Mouse (Mus musculus): Measurements from ENCODE around the gene Ttc29.

Gene Ttc29

GRCm38 (mm10) chr8:78428148-78428547, 215.1 kb downstream of the Ttc29 start:
- Histone ChIP-seq H3K9me3 (ENCODE audit: low read length) (no peaks in the 10 kb centered on the region), H3K27me3 (ENCODE audit: insufficient read depth, low read length) (peaks cover 64% of the 10 kb centered on the region), H3K4me3 (replicated peaks; ENCODE audit: low read length) (no peak overlapping the region), H3K4me1 (replicated peaks; ENCODE audit: low read depth, low read length) (peaks cover 69% of the 10 kb centered on the region), H3K36me3 (ENCODE audit: insufficient read depth, low read length) (no peaks in the 10 kb centered on the region)
- no peak for TF ChIP-seq CTCF (conservative IDR thresholded peaks at IDR 0.05; ENCODE audit: low read length)
- no peak for TF ChIP-seq NANOG (IDR thresholded peaks at IDR 0.05; ENCODE audit: borderline replicate concordance, low read length)
- TF ChIP-seq POU5F1 (IDR thresholded peaks at IDR 0.05; ENCODE audit: borderline replicate concordance, low read length): no peak

- H3K36me3 ChIP-seq (ENCODE audit: insufficient read depth, low read length): no peaks in the 10 kb centered on the region
- TF ChIP-seq NANOG (IDR thresholded peaks at IDR 0.05; ENCODE audit: borderline replicate concordance, low read length) (no peak), CTCF (conservative IDR thresholded peaks at IDR 0.05; ENCODE audit: low read length) (no peak), POU5F1 (IDR thresholded peaks at IDR 0.05; ENCODE audit: borderline replicate concordance, low read length) (no peak)
- H3K27me3 ChIP-seq (ENCODE audit: insufficient read depth, low read length): peaks cover 72% of the 10 kb centered on the region
- no peak overlapping the region for H3K4me3 ChIP-seq (replicated peaks; ENCODE audit: low read length)
- no peaks in the 10 kb centered on the region for H3K9me3 ChIP-seq (ENCODE audit: low read length)
- H3K4me1 ChIP-seq (replicated peaks; ENCODE audit: low read depth, low read length): peaks cover 60% of the 10 kb centered on the region
These were observed 218.3 kb downstream of the Ttc29 start for GRCm38 (mm10) chr8:78431356-78431755.

GRCm38 (mm10) chr8:78432451-78432850, 219.4 kb downstream of the Ttc29 start:
- Histone ChIP-seq H3K9me3 (ENCODE audit: low read length) (no peaks in the 10 kb centered on the region), H3K27me3 (ENCODE audit: insufficient read depth, low read length) (peaks cover 70% of the 10 kb centered on the region), H3K4me1 (replicated peaks; ENCODE audit: low read depth, low read length) (peaks cover 57% of the 10 kb centered on the region), H3K36me3 (ENCODE audit: insufficient read depth, low read length) (no peaks in the 10 kb centered on the region), H3K4me3 (replicated peaks; ENCODE audit: low read length) (no peak overlapping the region)
- TF ChIP-seq CTCF (conservative IDR thresholded peaks at IDR 0.05; ENCODE audit: low read length): no peak
- TF ChIP-seq NANOG (IDR thresholded peaks at IDR 0.05; ENCODE audit: borderline replicate concordance, low read length): no peak
- TF ChIP-seq POU5F1 (IDR thresholded peaks at IDR 0.05; ENCODE audit: borderline replicate concordance, low read length): no peak

GRCm38 (mm10) chr8:78433318-78433717, 220.2 kb downstream of the Ttc29 start:
- Histone ChIP-seq H3K9me3 (ENCODE audit: low read length) (no peaks in the 10 kb centered on the region), H3K4me3 (replicated peaks; ENCODE audit: low read length) (no peak overlapping the region), H3K27me3 (ENCODE audit: insufficient read depth, low read length) (peaks cover 67% of the 10 kb centered on the region), H3K4me1 (replicated peaks; ENCODE audit: low read depth, low read length) (peaks cover 54% of the 10 kb centered on the region), H3K36me3 (ENCODE audit: insufficient read depth, low read length) (no peaks in the 10 kb centered on the region)
- no peak for TF ChIP-seq CTCF (conservative IDR thresholded peaks at IDR 0.05; ENCODE audit: low read length)
- TF ChIP-seq NANOG (IDR thresholded peaks at IDR 0.05; ENCODE audit: borderline replicate concordance, low read length): no peak
- no peak for TF ChIP-seq POU5F1 (IDR thresholded peaks at IDR 0.05; ENCODE audit: borderline replicate concordance, low read length)

GRCm38 (mm10) chr8:78434340-78434739, 221.2 kb downstream of the Ttc29 start:
- H3K4me1 ChIP-seq (replicated peaks; ENCODE audit: low read depth, low read length): peaks cover 53% of the 10 kb centered on the region
- H3K9me3 ChIP-seq (ENCODE audit: low read length): no peaks in the 10 kb centered on the region
- H3K4me3 ChIP-seq (replicated peaks; ENCODE audit: low read length): peak overlapping the region; percentile 79
- no peaks in the 10 kb centered on the region for H3K36me3 ChIP-seq (ENCODE audit: insufficient read depth, low read length)
- TF ChIP-seq CTCF (conservative IDR thresholded peaks at IDR 0.05; ENCODE audit: low read length) (no peak), NANOG (IDR thresholded peaks at IDR 0.05; ENCODE audit: borderline replicate concordance, low read length) (no peak), POU5F1 (IDR thresholded peaks at IDR 0.05; ENCODE audit: borderline replicate concordance, low read length) (no peak)
- H3K27me3 ChIP-seq (ENCODE audit: insufficient read depth, low read length): peaks cover 61% of the 10 kb centered on the region

GRCm38 (mm10) chr8:78434823-78435623, 221.9 kb downstream of the Ttc29 start:
- Histone ChIP-seq H3K9me3 (ENCODE audit: low read length) (no peaks in the 10 kb centered on the region), H3K27me3 (ENCODE audit: insufficient read depth, low read length) (peaks cover 59% of the 10 kb centered on the region), H3K4me1 (replicated peaks; ENCODE audit: low read depth, low read length) (peaks cover 53% of the 10 kb centered on the region), H3K4me3 (replicated peaks; ENCODE audit: low read length) (peak overlapping the region; percentile 79), H3K36me3 (ENCODE audit: insufficient read depth, low read length) (no peaks in the 10 kb centered on the region)
- no peak for TF ChIP-seq NANOG (IDR thresholded peaks at IDR 0.05; ENCODE audit: borderline replicate concordance, low read length)
- no peak for TF ChIP-seq CTCF (conservative IDR thresholded peaks at IDR 0.05; ENCODE audit: low read length)
- no peak for TF ChIP-seq POU5F1 (IDR thresholded peaks at IDR 0.05; ENCODE audit: borderline replicate concordance, low read length)

- TF ChIP-seq NANOG (IDR thresholded peaks at IDR 0.05; ENCODE audit: borderline replicate concordance, low read length) (no peak), POU5F1 (IDR thresholded peaks at IDR 0.05; ENCODE audit: borderline replicate concordance, low read length) (no peak), CTCF (conservative IDR thresholded peaks at IDR 0.05; ENCODE audit: low read length) (no peak)
- Histone ChIP-seq H3K4me3 (replicated peaks; ENCODE audit: low read length) (peak overlapping the region; percentile 79), H3K27me3 (ENCODE audit: insufficient read depth, low read length) (peaks cover 63% of the 10 kb centered on the region), H3K9me3 (ENCODE audit: low read length) (no peaks in the 10 kb centered on the region), H3K36me3 (ENCODE audit: insufficient read depth, low read length) (no peaks in the 10 kb centered on the region), H3K4me1 (replicated peaks; ENCODE audit: low read depth, low read length) (peaks cover 53% of the 10 kb centered on the region)
These were observed 222.5 kb downstream of the Ttc29 start for GRCm38 (mm10) chr8:78435624-78435960.

GRCm38 (mm10) chr8:78436071-78436651, 223.1 kb downstream of the Ttc29 start, which contains the start of gene Pou4f2:
Gene Pou4f2 (minus strand): TSS chr8:78436645.
- no peaks in the 10 kb centered on the region for H3K9me3 ChIP-seq (ENCODE audit: low read length)
- peaks cover 53% of the 10 kb centered on the region for H3K4me1 ChIP-seq (replicated peaks; ENCODE audit: low read depth, low read length)
- peak within 1 kb of the TSS; percentile 79 for H3K4me3 ChIP-seq (replicated peaks; ENCODE audit: low read length)
- H3K36me3 ChIP-seq (ENCODE audit: insufficient read depth, low read length): no peaks in the 10 kb centered on the region
- no peak for TF ChIP-seq NANOG (IDR thresholded peaks at IDR 0.05; ENCODE audit: borderline replicate concordance, low read length)
- no peak for TF ChIP-seq POU5F1 (IDR thresholded peaks at IDR 0.05; ENCODE audit: borderline replicate concordance, low read length)
- no peak for TF ChIP-seq CTCF (conservative IDR thresholded peaks at IDR 0.05; ENCODE audit: low read length)
- H3K27me3 ChIP-seq (ENCODE audit: insufficient read depth, low read length): peaks cover 65% of the 10 kb centered on the region

Measured in E14TG2a.4 (cell line).